Mouse (Mus musculus) lung, adult 2 months (tissue): ENCODE measurements around the gene Pnkp.

ENCODE experiments used
- CTCF ChIP-seq: fragments of 200-500 bp; IDR thresholded peaks from 2 replicates; pipeline ENCODE4 v1.5.1; 2011; ENCODE audit warnings: mild to moderate bottlenecking, low read length, control low read depth; ENCODE audit not compliant: insufficient read depth
- POLR2A ChIP-seq: fragments of 200-500 bp; IDR thresholded peaks from 2 replicates; pipeline ENCODE4 v1.6.1; 2011; ENCODE audit warnings: low read depth, mild to moderate bottlenecking, control low read depth, low read length, borderline replicate concordance; ENCODE audit errors: extremely low read depth

- TF ChIP-seq CTCF: no peak
- TF ChIP-seq POLR2A: peak; percentile 92; the same call in 1 of the 2 replicates
Measured at GRCm38 (mm10) chr7:44848561-44849415, 8.2 kb upstream of the Pnkp start, which contains the start of the genes Akt1s1 and Tbc1d17.
